18 mouse cellular contexts compared by ENCODE assay signal in the genomic region with DNA sequence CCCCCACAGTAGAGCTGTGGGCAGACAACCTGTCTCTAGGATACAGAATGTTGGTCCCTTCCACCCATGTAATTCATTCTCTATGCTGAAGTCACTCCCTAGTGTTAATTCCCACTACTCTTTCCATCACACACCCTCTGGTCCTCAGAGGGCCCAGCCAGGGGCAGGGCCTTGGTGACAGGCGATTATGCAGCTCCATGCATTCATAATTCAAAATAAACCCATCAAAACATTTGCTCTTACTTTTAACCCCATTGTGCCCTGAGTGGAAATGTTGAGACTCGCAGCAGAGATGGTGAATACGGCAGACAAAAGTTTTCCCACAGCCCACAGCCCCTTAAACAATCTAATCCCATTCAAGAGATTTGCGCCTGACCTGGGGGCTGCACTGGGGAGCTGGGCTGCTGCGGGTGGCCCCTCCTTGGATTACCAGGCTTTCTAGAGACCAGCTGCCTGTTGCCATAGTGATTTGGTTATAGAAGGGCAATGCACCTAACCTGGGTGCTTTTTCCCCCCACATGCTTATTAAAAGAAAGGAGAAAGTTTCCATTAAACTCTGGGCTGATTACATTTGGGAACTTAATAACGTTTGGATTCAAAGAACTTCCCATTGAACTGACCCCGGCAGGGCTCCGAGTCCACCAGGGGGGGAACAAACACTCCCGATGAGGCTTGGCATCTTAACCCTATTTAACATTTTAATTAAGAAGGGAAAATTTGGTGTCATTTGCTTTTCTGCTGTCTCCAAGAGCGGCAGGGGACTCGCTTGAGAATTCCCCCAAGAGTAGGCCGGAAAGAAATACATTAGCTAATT.
DNase-seq lines count a peak whose midpoint lies in the region; ATAC-seq and TF ChIP-seq lines count a peak whose summit lies in the region.
"Had no signal": no experiment of that assay in that cellular context is flagged by ENCODE, and none has a peak within 500 bp of the region (broad histone marks: within the 10 kb centered on the region; RNA-seq: fewer than 3 reads in every experiment).

No protein-coding gene starts in this region.

- intact Hi-C loops in gastrocnemius, adult 2 months (cut with DNase I), result no loop called here

- ATAC-seq in forebrain, embryonic 12.5 days (ENCODE audit: low FRiP score), result peak; percentile 74
- peak; percentile 78 for ATAC-seq in hindbrain, embryonic 15.5 days (ENCODE audit: low FRiP score, low read depth)
- no peak for ATAC-seq in midbrain, postnatal 0 days (ENCODE audit: low FRiP score)

- H3K9me3 ChIP-seq in forebrain, embryonic 12.5 days, result peaks cover 12% of the 10 kb centered on the region; the same call in 1 of the 2 replicates
- no peaks in the 10 kb centered on the region for H3K9me3 ChIP-seq in hindbrain, embryonic 15.5 days
- H3K9me3 ChIP-seq in midbrain, postnatal 0 days (ENCODE audit: low read length), result no peaks in the 10 kb centered on the region

- peaks cover 66% of the 10 kb centered on the region for H3K27me3 ChIP-seq in forebrain, embryonic 12.5 days
- H3K27me3 ChIP-seq in hindbrain, embryonic 15.5 days, result no peaks in the 10 kb centered on the region
- no peaks in the 10 kb centered on the region for H3K27me3 ChIP-seq in midbrain, postnatal 0 days (ENCODE audit: insufficient read depth, low read length)

- 0 out of 2 replicates have a peak overlapping the region, but pooled peaks have one; percentile 35 for H3K4me2 ChIP-seq in forebrain, embryonic 12.5 days
- H3K4me2 ChIP-seq in hindbrain, embryonic 15.5 days, result no peak overlapping the region
- no peak overlapping the region for H3K4me2 ChIP-seq in midbrain, postnatal 0 days (ENCODE audit: low read depth, low read length, poor library complexity, severe bottlenecking)

- DNase-seq in embryo, embryonic 10 days (ENCODE audit: low spot score), result peak; percentile 71
- peak; percentile 47 for DNase-seq in midbrain, postnatal 0 days (ENCODE audit: low spot score)
- DNase-seq in thymus, postnatal 10 days (ENCODE audit: low spot score in 2 of 2), result no peak
- no peak for DNase-seq in gastrocnemius, adult 2 months
- DNase-seq in adrenal gland, adult 8-10 months, result no peak
- DNase-seq in layer of hippocampus, postnatal 10 days (ENCODE audit: low spot score in 2 of 2), result no peak
- DNase-seq: B cell, adult 2 months; cerebellum, adult 18-20 months; gastrocnemius, postnatal 36 days; heart, postnatal 36 days; kidney, adult 8-10 months; right cerebral cortex, postnatal 25 days; thymus, adult 18-20 months had no signal

- H3K4me3 ChIP-seq in forebrain, embryonic 12.5 days (replicated peaks), result no peak overlapping the region
- no peak overlapping the region for H3K4me3 ChIP-seq in hindbrain, embryonic 15.5 days
- H3K4me3 ChIP-seq in midbrain, postnatal 0 days (ENCODE audit: low read depth, low read length), result no peak overlapping the region
- no peak overlapping the region for H3K4me3 ChIP-seq in gastrocnemius, adult 2 months

- H3K9ac ChIP-seq in forebrain, embryonic 12.5 days, result no peak overlapping the region
- no peak overlapping the region for H3K9ac ChIP-seq in hindbrain, embryonic 15.5 days
- H3K9ac ChIP-seq in midbrain, postnatal 0 days (replicated peaks; ENCODE audit: low read length, poor library complexity, severe bottlenecking), result no peak overlapping the region
- H3K9ac ChIP-seq: liver, embryonic 14.5 days had no signal

- no peak for TF ChIP-seq CTCF in midbrain, postnatal 0 days (IDR thresholded peaks at IDR 0.05)
- no peak for TF ChIP-seq CTCF in gastrocnemius, adult 2 months (IDR thresholded peaks at IDR 0.05)

- H3K36me3 ChIP-seq in forebrain, embryonic 12.5 days (replicated peaks), result no peaks in the 10 kb centered on the region
- H3K36me3 ChIP-seq in hindbrain, embryonic 15.5 days, result no peaks in the 10 kb centered on the region
- no peaks in the 10 kb centered on the region for H3K36me3 ChIP-seq in midbrain, postnatal 0 days (ENCODE audit: insufficient read depth, low read length)
- H3K36me3 ChIP-seq: G1E had no signal

- WGBS in forebrain, embryonic 12.5 days, result 2% methylated on average over 12 of the region's 12 CpGs
- WGBS in hindbrain, embryonic 15.5 days, result 9% methylated on average over 12 of the region's 12 CpGs
- 14% methylated on average over 12 of the region's 12 CpGs for whole genome bisulfite sequencing in midbrain, postnatal 0 days

- peaks cover 38% of the 10 kb centered on the region for H3K4me1 ChIP-seq in forebrain, embryonic 12.5 days
- H3K4me1 ChIP-seq in hindbrain, embryonic 15.5 days (replicated peaks), result peaks cover 31% of the 10 kb centered on the region
- no peaks in the 10 kb centered on the region for H3K4me1 ChIP-seq in midbrain, postnatal 0 days (ENCODE audit: insufficient read depth, low read length)

- 0 out of 2 replicates have a peak overlapping the region, but pooled peaks have one; percentile 19 for H3K27ac ChIP-seq in forebrain, embryonic 12.5 days
- peak overlapping the region; percentile 61 for H3K27ac ChIP-seq in hindbrain, embryonic 15.5 days (replicated peaks)
- H3K27ac ChIP-seq in midbrain, postnatal 0 days (ENCODE audit: low read depth, low read length), result no peak overlapping the region
- H3K27ac ChIP-seq in gastrocnemius, adult 2 months, result no peak overlapping the region
- H3K27ac ChIP-seq: liver, embryonic 14.5 days; macrophage had no signal

Comparison
In these comparisons a context has a peak if more than half of its experiments do, and no peak if none do; other contexts are left out.
1. DNase-seq: peak in embryo, embryonic 10 days (single experiment) and midbrain, postnatal 0 days (single experiment); none in thymus, postnatal 10 days (0 of 2), gastrocnemius, adult 2 months (single experiment), adrenal gland, adult 8-10 months (single experiment) and layer of hippocampus, postnatal 10 days (0 of 2).
2. H3K27ac ChIP-seq: peak in forebrain, embryonic 12.5 days (single experiment) and hindbrain, embryonic 15.5 days (single experiment); none in midbrain, postnatal 0 days (single experiment) and gastrocnemius, adult 2 months (single experiment).